Mouse (Mus musculus) CD4-positive, CD25-positive, alpha-beta regulatory T cell, adult 4 months (primary cell): Measurements from ENCODE around the gene Cstad. TPM values are rescaled to one million over a fixed set of nuclear protein-coding genes. Genes with fewer than 3 reads are reported as not detected.
A peak's percentile ranks its signal among the peaks of the same experiment; 100 is the strongest.

Experiments used
- ATAC-seq: one replicate; pipeline ENCODE4 v1.8.0; 2017
- polyA plus RNA-seq, 2 experiments: library from polyadenylated mRNA; unstranded; fragments of 100-300 nt; shearing (Covaris generic); gene quantifications; one replicate each; pipeline ENCODE4 v1.2.1; 2017

The Cstad gene
- polyA plus RNA-seq, 2 experiments from 2014 or later = 2.0 to 5.4 TPM

DNA sequence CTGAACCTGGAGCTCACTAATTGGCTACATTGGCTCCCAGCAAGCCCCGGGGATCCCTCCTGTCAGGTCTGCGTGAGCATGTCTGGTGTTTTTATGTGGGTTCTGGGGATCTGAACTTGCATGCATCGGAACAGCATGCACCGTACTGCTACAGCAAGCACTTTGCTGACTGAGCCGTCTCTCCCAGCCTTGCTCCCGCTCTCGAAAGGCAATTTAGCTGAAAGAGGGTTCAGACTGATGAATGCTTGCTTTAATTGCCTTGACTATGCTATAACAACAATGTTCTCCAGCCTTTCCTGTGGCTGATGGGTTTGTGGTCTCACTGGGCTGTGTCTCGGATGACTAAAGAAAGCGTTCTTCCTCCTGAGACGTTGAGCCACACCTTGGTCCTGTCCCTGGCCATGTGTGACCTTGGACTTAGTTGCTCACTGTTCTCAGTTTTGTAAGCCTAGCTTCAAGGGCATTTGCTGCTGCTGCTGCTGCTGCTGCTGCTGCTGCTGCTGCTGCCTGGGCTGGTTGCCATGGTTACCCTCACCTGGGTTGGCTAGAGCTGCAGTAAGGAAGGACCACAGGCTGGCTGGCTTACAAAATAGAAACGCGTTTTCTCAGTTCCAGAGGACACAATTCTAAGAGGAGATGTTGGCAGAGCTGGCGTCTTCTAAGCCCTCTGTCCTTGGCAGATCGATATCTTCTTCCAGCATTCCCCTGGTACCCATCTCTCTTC lies 34.4 kb downstream of the Cstad start:
- no peak for ATAC-seq

DNA sequence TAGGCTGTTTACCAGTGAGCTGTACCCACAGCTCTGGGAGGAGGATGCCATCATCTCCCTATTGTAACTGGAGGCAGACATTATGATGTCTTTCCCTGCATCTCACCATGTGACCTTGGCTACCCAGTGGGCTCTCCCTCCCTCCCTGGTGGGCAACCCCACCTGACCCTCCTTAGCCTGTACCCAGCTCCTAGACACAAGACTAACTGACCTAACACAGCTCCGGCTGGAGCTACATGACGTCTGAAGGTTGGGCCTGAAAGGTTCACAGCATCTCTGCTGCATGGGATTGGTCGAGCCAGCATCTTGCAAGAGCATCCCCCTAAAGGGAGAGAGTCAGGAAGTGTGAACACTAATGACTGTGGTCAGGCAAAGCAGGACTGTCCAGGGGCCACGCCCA lies 35.0 kb downstream of the Cstad start:
- no peak for ATAC-seq

DNA sequence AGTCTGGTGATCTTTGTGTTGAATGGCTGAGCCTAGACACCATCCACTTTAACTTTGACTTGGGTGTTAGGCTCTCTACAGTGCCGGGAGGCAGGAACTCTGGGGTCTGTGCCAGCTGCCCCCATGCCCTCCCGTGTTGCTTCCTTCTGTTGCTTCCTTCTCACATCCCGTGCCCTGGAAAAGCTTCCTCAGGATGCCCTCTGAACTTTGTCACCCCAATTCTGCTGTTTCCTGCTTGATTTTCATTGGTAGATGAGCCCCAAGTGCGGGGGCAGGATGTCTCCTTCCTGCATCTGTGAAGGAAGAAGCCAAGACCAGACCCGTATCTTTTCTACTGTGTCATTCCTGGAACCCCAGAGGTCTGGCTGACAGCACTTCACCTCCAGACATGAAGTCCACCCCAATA lies 41.4 kb downstream of the Cstad start:
- ATAC-seq = peak; percentile 96

DNA sequence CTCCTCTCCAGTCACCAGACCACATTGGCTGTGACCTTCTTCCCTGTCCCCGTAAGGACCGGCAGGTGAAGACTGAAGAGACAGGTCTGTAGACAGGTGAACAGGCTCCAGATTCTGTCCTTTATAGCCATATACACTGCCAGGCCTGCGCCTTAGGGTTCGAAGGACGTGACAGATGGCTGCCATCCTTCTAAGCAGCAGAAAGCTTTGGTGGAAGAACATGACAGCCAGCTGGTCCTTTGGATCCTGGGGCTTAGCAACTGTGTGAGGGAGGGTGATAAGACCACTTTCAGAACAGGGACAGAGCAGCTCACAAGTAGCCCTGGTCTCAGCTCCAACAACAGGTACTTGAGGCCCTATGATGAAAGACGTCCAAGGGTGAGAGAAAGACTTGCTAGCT lies 43.2 kb downstream of the Cstad start:
- no peak for ATAC-seq

DNA sequence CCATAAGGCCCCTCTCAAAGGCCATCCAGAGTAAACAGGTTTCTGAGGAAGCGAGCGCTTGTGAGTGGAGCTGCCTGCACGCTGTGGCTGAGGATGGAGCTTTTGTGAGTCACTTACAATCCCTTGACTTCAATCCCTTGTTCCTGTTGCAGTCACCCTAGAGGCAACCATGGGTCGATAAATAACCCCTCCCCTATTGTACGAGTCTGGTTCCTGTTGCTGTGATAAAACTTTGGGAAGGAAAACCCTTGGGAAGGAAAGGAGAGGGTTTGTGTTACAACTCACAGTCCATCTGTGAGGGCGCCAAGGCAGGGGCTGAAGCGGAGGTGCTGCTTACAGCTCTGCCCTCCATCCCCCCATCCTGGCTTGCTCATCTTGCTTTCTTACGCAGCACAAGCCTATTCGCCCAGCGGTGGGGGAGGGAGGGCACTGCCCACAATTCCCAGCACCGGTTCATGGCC lies 45.2 kb downstream of the Cstad start:
- no peak for ATAC-seq

DNA sequence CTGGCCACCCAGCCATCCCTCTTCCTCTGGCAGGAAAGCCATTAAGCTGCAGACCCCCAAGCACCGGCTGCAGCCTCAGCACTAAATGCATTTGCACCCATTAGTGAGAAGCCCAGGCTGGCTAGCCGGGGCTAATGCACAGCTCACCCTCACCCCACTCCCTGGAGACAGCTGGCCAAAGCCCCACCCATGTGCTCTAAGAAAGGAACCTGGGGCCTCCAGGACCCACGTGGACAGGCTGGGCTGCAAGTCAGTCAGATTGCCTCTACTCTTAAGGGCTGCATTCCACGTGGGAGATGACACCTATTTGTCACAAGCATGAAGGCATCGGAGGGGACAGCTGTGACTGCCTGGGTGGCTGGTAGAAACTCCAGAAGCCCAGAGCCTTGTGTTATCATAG lies 48.0 kb downstream of the Cstad start:
- no peak for ATAC-seq

DNA sequence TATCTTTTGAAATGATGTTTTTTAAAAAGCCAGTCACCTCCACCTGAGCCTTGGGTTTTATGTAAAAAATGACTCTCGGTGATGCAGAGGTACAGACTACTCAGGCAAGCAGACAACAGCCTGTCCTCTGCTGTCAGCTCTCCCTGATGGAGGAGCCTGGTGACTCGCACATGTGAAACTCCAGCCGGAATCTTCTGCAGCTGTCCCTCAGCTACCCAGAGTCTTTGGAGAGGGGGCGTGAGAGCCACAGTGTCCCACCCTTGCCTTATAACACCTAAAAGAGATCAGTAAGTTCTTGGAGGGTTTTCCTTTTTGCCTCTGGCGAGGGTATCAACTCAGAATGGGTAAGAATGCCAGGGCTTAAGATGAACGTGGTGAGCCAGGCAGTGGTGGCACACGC lies 48.6 kb downstream of the Cstad start:
- no peak for ATAC-seq

DNA sequence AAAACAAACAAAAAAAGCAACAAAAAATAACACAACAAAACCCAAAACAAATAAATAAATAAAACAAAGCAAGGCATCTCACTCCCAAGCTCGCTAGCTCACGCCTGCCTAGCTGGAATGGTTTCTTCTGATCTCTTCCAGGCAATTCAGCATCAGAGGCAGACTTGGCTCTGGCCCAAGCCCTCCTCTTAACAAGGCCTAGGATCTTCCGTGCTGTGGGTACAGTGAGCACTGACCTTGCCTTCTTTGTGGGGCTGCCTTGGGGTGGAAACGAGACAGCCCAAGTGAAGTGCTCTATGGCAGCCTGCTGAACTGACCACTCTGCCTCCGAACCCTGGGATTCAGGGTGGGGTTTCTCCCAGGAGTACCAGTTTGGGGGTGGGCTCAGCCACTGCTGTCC lies 52.0 kb downstream of the Cstad start:
- no peak for ATAC-seq

DNA sequence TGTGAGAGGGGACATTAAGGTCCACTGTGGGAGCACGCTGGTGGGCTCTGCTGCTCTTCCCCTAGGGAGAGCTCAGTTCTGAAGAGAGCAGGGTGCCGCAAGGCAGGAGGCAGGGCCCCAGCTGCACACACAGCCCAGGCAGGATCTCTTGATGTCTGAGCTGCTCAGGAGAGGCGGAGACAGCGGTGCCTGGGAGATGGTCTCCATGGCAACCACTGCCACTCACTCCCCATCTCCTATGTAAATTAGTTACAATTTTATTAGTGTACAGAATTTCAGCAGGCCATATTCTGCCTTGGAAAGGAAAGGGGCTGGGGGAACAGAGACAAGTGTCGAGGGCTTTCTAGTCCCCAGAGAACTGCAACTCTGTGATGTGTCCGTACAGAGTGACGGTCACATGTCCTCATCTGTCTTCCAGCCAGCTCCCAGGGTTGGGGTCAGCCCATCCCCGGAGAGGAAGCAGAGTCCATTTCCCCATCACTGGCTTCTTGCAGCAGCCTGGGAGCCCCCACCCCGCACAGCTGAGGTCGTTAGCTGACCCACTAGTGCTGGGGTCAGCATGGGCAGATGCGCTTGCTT lies 52.6 kb downstream of the Cstad start:
- ATAC-seq = peak; percentile 93

DNA sequence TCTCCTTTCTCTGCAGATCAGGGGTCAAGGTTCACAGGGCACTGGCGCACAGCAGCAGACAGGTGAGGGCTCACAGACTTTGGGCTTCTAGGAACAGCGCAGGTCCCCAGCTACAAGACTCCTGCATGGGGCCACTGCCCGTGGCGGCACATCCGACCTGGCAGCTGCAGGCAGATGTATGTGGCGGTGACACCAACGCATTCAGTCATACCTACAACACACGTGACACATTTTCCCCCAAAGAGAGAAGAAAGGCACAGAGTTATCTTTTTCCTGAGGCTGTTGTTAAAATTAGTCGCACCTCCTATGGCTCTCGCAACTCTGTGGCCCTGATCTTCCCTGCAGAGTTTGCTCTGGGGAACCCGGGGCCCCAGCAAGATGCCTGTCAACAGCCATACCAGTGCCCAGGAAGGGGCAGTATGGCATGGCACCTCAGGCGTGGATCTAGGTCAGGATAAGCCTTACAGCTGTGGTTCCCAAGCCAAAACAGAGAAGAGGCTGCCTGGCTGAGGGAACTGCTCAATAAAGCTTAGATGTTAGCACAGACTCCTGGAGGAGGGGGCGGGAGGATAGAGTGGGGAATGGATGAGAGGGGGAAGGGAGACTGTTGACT lies 53.1 kb downstream of the Cstad start:
- peak; percentile 67 for ATAC-seq

DNA sequence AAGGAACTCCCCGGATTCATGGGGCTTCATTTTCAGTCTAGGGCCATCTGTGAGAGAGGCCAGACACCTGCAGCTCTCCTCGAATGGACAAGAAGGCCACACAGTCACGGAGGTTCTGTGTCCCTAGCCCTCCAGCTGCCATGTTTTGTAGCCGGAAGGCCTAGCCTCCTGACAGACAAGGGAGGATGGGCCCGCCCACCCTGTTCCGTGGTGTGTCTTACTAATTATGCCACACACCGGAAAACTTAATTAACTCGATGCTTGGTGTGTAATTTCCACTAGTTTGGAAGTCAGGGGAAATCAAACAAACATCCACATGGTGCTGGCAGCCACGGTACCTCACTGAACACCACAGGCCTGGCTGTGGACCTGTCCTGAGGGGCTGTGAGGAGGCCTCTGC lies 55.4 kb downstream of the Cstad start:
- no peak for ATAC-seq

DNA sequence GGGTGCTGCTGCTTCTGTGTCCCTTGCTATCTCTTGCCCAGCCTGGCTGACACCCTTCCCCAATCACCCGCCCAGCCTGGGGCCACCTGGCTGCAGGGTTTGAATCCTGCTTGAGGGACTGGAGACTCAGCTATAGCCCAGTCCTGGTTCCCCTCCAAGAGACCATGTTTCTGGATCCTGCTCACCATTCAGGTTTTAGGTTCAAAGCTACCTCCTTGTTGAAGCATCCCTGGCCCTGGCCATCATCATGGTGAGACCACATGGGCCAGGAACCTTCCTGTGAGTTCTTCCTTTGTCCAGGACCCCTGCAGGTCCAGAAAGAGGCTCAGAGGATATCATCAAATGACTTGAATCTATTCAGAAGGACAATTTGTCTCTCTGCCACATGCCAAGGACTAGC lies 57.0 kb downstream of the Cstad start:
- ATAC-seq = no peak

DNA sequence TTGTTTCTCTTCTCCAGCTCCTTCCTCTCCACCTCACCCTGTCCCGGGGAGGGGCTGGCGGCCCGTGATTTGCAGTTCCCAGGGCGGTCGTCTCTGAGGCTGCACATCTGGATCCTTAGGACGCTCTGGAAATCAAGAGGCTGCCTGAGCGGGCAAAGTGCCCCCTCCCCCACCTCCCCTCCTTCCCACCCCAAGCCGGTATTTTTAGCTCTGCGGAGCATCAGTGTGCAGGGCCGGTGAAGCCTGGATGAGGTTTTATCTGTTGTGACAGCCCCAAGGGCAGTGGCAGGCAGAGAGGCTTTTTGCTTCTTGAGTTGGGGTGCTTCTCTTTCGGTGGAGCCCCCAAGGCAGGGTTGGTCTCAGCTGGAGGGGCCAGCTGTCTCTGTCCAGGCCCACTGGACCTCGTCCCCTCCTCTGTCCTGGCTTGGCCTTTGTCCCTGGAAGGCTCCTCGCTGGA lies 57.8 kb downstream of the Cstad start:
- ATAC-seq = no peak

DNA sequence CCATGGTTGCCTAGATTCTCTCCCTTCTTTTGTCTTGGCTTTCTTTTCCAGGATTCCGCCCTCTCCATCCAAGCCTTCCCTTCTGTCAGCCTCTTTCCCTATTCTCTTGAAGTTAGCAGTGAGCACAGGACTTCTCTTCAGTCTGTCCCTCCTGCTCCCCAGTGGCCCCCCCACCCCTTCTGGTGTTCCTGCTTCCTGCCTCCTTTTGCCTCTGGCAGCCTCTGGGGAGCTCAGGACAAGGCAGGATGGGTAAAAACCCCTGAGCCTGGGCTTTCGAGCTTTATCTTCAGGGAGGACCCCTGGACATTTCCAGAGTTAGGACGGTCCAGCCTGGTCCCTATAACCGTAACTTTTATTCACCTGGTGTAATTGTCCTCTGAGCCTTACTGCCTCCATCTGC lies 58.2 kb downstream of the Cstad start:
- no peak for ATAC-seq

DNA sequence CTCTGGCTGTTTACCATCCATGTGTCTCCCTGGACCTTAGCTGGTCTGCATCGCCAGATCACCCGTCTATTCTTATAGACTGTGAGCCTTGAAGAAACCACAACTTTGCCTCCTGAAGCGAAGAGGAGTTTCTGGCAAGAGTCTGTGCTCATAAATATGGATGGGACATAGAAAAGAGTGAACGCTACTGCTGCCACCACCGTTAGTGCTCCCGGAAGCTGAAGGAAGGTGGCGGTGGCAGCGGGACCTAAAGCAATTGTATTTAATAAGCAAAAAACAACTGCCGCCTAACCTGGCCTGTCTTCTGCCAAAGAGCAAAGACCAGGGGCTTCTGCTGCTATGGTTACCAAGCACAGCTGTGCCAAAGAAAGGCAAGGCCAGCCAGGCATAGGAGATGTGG lies 59.3 kb downstream of the Cstad start:
- ATAC-seq = no peak

DNA sequence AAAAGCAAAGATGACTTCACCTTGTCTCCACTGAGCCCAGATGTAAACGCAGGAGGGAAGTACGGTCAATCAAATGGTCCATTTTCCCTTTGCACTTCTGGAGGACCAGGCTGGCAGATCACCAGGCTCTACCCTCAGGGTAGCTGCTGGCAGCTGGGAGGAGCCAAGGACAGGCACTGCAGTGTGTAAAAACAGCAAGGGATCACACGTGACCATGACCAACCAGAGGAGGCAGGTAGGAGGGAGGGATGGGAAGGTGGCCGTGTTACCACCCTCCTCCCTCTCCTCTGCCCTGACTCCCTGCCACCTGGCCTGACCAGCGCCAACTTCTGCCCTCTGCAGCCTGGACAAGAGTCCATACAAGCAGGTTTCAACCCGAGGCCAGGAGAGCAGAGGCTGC lies 59.7 kb downstream of the Cstad start:
- no peak for ATAC-seq

DNA sequence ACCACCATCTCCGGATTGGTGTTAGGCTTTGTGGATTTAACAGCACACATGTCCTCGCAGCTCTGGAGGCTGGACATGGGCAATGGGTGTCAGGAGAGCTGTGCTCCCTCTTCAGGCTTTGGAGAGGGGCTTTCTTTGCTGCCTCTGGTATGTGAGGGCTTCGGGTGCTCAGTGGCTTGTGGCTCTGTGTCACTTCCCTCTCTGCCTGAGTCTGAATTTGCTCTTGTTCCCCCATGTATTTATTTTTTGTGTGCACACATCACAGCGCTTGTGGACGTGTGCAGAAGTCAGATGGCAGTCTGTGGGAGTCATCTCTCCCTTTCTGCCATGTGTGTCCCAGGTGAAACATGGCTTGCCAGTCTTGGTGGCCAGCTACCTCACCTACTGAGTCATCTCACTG lies 60.9 kb downstream of the Cstad start:
- no peak for ATAC-seq

DNA sequence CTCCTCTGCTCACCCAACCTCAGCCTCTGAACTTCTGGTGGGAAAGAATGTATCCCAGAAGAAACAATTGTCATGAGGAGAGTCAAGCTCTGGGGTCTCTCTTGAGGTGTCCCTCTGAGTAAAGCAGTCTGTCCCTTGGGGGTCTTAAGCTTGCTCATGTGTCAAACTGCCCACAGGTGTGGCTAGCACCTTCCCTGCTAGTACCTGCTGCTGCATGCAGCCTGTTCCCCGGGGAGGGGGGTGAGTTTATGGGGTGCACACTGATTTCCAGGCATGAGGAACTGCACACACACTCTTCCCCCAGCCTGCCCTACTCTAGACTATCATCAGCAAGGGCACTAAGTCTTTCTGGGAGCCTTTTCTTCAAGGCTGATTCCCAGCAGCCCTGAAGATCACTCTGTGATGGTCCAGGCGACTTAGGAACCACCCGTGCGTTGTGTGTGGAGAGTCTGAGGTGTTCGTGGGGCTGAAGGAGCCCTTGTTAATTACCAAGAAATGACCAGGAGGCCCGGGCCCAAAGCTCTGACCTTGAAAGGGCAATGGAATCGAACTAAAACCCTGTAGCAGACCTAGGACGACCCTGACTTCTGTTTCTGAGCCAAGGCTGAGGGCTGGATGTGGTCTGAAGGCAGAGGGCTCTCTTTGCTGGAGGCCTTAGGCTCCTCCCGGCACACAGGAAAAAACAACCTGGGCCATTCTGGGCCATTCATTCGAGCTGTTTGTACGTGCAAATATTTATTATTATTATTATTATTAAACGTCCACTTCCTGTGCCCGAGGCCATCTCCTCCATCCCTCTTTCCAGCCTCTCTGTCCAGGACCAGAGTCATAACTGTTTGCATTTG lies 62.1 kb downstream of the Cstad start:
- ATAC-seq = no peak

DNA sequence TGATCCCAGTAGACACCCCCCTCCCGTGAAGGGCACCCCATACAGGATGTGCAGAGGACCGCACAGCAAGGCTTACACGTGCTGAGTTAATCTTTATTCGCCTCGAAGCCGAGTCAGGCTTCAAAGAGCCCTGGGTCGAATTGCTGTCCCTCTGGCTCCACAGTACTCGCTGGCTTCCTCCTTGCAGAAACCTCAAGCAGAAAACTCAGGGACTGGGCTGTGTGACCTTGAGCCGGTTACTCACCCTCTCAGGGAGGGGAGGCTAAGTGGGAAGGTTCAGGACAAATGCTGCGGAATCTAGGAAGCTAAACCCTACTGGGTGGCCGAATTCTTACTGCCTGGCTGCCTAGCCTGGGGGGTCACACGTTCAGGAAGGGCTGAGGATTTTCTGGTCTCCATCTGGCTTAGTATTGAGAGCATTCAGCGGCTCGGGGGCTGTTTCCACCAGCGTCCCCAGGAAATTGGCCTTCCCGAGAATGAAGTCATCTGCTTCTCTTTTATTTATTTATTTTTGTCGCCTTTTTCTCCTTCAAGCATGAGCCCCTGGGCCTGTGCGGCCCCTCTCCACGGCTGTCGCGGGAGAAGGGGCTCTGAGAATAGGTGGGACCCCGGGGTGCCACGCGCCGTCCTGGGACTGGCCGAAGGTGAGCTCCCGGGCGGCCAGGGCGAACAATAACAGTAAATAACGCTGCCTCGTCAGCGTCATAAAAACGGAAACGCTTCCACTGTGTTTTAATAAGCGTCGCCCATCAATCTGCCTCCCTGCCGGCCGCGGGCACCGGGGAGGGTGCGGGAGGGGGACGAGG lies 63.0 kb downstream of the Cstad start:
- ATAC-seq = peak; percentile 46

DNA sequence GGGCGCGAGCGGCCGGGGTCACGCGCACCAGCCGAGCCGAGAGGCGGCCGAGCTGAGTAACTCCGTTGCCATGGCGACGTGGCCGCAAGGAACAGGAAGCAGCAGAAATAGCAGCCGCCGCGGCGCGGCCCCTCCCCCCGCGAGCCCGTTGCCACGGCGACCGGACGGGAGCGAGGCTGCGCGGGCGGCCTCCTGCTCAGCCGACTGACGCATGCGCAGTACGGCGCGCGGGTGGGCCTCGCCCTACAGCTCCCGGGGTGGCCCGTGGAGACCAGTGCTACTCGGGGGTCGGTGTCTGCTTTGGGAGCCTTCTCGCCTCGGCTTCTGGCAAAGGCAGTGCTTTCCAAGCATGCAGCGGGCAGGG lies 63.6 kb downstream of the Cstad start:
- peak; percentile 93 for ATAC-seq
